Mouse (Mus musculus) heart, postnatal 0 days (tissue): Measurements from ENCODE around the gene Ipmk.

Experiments used
- CTCF ChIP-seq: IDR thresholded peaks from 2 replicates; pipeline ENCODE4 v1.5.1; 2016; ENCODE audit warnings: antibody characterized with exemption, control low read depth, low read depth
- EP300 ChIP-seq: IDR thresholded peaks from 2 replicates; pipeline ENCODE4 v1.6.1; 2016; ENCODE audit warnings: antibody characterized with exemption, low read depth

DNA sequence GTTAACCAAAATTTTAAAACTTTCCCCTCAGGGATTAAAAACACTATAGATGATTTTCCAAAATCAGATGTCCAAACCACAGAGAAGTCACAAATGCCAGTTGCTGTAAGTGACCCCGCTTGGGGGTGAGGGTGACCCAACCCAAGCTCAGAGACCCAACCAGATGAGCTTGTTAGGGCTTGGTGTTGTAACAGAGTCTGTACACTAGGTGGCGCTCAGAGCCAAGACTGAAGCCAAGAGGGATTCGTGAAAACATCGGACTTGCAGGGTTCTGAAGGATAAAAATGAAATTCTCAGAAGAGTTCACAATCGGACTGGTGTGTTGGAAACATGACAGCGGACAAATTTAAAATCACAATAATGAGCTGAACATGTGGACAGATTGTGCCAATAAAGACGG lies 20.8 kb upstream of the Ipmk start:
- no peak for TF ChIP-seq EP300
- peak; percentile 92 for TF ChIP-seq CTCF
